Comparison of ENCODE assay signal across 18 mouse cellular contexts in the genomic region with DNA sequence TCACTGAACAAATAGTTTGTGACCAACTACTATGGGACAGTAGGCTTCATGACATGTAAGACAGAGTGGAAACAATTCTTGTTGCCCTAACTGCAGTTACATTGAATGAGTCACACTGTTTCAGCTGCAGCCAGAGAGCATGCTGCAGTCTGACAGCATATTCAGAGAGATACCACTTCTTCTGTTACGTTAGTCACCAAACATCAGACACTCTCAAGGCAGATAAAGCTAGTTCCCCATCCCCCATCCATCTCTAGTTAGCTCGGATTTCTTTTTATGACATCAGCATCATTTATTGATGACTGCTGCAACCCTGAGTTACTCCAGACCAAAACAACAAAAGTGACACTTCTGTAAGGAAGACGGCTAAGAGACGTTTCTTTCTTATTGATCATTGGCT. TPM values are rescaled to one million over a fixed set of nuclear protein-coding genes. Genes with fewer than 3 reads are reported as not detected.
"Had no signal": no experiment of that assay in that cellular context is flagged by ENCODE, and none has a peak within 500 bp of the region (broad histone marks: within the 10 kb centered on the region; RNA-seq: fewer than 3 reads in every experiment).

No protein-coding gene starts in this region.

- H3K36me3 ChIP-seq: limb, embryonic 12.5 days; liver, embryonic 13.5 days; lung, embryonic 15.5 days; neural tube, embryonic 12.5 days had no signal

- DNase-seq: kidney, adult 11 months; kidney, adult 9 months; kidney, postnatal 10 days; kidney, postnatal 4 days; liver; liver, embryonic 13.5 days; liver, postnatal 0 days; lung, postnatal 14 days; right cerebral cortex, adult 18-20 months; thymus, postnatal 14 days had no signal

- H3K9ac ChIP-seq: limb, embryonic 12.5 days; liver, embryonic 13.5 days; liver, postnatal 0 days; lung, embryonic 15.5 days; neural tube, embryonic 12.5 days had no signal

- H3K27ac ChIP-seq: layer of hippocampus, adult 2 months; limb, embryonic 12.5 days; liver, embryonic 13.5 days; lung, embryonic 15.5 days; macrophage; neural tube, embryonic 12.5 days; stomach, postnatal 0 days had no signal

- H3K9me3 ChIP-seq: limb, embryonic 12.5 days; liver, embryonic 13.5 days; lung, embryonic 15.5 days; neural tube, embryonic 12.5 days had no signal

- H3K4me2 ChIP-seq: limb, embryonic 12.5 days; liver, embryonic 13.5 days; lung, embryonic 15.5 days; midbrain, embryonic 11.5 days; neural tube, embryonic 12.5 days had no signal

- H3K4me3 ChIP-seq: layer of hippocampus, adult 2 months; limb, embryonic 12.5 days; liver, embryonic 13.5 days; lung, embryonic 15.5 days; megakaryocyte, embryonic 14.5 days; neural tube, embryonic 12.5 days had no signal

- H3K4me1 ChIP-seq: limb, embryonic 12.5 days; liver, embryonic 13.5 days; megakaryocyte, embryonic 14.5 days; neural tube, embryonic 12.5 days had no signal

- ATAC-seq: liver, postnatal 0 days had no signal

- H3K27me3 ChIP-seq: limb, embryonic 12.5 days; liver, embryonic 13.5 days; lung, embryonic 15.5 days; neural tube, embryonic 12.5 days had no signal

RNA-seq across cellular contexts. Expression of a gene that starts 36.5 kb away (rescaled TPM):
- polyA plus RNA-seq: liver, postnatal 0 days; macrophage had no signal

RNA-seq across cellular contexts. Expression of a gene that starts 59.9 kb away (rescaled TPM):
- polyA plus RNA-seq: limb, embryonic 12.5 days had no signal
